Mouse (Mus musculus): ENCODE data around the gene Cpt1b. TPM values are rescaled to one million over a fixed set of nuclear protein-coding genes. Genes with fewer than 3 reads are reported as not detected.
"Not testable (repeated sequence)": the region's sequence is repeated elsewhere in the genome, so short reads cannot be mapped to it uniquely, and the experiment has no call there.

Cpt1b gene
- total RNA-seq, 2 experiments from 2014 or later = 204 to 222 TPM

- DNase-seq = no peak
Measured at GRCm38 (mm10) chr15:89432946-89433345, 7.3 kb upstream of the Cpt1b start.

DNA sequence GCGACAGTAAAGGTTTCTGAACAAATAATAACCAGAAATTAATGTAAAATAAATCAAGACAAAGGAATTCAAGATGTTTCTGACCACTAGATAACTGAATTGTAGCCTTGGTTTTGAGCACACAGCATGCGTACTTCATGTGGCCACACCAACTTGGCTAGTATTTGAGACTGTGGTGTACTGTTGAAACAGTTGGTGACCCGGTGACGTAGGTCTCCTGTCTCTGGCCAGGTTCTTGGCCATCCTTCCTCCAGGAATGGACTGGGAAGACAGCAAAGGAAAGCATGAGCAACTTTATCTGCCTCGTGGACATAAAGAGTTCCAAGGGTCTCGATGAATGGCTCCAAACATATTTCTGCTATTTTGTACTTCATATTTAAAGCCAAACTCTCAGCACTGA lies 6.1 kb upstream of the Cpt1b start:
- no peak for DNase-seq

DNA sequence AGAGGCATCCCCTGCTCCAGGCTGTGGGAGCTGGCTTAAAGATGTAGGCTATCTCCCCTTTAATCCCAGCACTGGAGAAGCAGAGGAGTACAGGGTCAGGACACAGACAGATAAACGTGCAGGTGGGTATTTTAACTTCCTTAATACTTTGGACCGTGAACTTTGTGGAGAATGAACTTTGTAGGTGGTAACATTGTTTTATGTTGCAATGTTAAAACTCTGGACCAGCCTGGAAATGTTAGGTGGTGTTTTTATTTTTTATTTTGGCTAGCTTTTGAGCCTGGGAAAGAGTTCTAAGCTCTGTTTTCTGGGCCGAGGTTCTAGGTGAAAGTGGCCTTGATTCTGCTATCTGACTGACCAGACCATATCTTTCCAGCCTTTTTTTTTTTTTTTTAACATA lies 5.6 kb upstream of the Cpt1b start:
- DNase-seq = no peak

DNA sequence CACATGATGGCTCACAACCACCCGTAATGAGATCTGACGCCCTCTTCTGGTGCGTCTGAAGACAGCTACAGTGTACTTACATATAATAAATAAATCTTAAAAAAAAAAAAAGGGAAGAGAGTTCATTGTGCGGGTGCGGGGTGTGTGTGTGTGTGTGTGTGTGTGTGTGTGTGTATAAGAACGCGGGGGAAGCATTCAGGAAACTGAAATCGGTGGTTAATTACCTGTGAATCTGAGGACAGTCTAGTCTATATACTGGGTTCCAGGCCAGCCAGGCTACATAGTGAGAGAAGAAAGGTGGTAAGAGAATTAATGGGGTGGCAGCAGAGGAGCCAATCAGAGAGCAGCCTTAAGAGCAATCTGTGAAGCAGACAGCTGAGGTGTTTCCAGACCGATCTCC lies 5.1 kb upstream of the Cpt1b start:
- DNase-seq = not testable (repeated sequence)

DNA sequence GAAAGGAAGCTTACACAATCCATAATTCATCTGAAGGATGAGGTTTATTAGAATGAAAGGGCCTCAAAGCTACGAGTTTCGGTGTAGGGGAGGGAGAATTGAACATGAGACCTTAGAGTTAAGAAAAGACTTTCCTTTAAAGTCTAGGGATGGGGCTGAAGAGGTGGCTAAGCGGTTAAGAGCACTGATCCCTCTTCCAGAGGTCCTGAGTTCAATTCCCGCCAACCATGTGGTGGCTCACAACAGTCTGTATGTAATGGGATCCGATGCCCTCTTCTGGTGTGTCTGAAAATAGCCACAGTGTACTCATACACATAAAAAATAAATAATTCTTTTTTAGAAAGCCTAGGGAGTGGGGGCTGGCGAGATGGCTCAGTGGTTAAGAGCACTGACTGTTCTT lies 4.7 kb upstream of the Cpt1b start:
- DNase-seq = no peak

DNA sequence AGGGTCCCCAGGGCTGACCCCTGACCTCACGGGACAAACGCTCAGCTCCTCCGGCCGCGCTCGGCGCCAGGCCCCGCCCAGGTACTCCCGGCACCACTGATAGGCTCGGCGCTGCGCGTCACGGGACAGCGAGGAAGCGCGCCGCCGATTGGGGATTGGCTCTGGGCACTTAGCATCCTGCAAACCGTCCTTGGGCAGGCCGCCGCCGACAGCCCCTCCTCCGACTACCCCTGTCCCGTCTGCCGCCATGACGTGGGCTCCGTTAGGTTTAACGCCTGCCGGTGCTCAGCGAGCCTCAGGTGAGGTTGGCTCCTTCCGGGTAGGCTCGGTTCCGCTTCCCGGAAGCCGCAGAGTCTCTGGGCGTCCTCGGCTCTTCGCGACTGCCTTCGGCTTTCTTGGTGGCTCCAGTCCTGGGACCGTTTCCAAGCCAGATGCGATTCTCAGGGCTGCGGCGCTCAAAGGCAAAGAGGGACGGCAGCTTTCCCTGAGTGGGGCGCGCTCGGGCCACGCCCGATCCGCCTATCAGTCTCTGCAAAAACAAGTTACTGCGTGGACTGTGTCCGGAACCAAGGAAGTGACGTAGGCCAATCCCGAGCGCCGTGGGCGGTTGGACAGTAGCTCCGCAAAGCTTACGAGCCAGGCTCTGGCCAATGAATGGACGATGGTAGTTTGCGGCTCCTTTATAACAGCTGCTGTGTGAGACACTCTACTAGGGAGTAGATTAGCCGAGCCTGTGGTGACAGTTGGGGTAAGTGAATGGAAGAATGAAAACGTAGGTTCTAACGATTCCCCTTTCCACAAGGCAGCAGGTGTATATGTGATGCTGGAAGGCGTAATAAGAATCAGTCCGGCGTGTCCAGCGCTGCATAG lies 3.9 kb upstream of the Cpt1b start, which contains the start of the genes C730034F03Rik, Gm44502 and Chkb:
Gene C730034F03Rik, plus strand, starts transcription at position 238 of the 870 bp plus-strand sequence.
Gene Gm44502, minus strand, starts transcription at position 345 of the 870 bp plus-strand sequence.
Gene Chkb, minus strand, starts transcription at position 557 of the 870 bp plus-strand sequence.
- peak; percentile 91 for DNase-seq

GRCm38 (mm10) chr15:89428821-89429351 lies 3.2 kb upstream of the Cpt1b start:
- no peak for DNase-seq

DNA sequence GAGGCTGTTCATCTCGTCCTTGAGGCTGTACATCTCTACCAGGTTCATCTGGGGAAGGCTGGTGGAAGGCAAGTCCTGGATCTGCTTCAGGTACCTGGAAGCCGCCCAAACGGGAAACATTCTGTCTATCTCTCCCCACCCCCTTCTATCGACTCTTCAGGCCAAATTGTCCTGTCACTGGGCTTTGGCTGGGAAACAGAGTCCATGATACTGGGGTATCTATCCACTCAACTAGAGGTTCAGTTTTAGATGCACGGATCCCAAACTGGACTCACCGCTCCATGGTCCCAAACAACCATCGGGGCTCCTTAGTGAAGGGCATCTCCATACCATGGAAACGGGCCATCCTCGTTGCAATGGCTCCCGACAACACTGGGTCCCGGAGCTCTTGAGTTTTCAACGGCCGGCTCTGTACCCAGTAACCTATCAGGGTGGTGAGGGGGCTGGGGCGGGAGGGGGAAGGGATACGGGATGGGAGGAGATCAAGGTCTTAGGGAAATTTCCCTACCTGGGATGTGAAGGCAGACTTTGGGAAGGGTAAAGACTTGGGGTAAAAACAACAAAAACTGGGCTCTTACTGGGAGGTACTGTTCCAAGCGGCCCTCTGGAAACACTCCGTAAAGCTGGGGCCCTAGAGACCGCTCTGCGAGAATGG lies 2.6 kb upstream of the Cpt1b start:
- no peak for DNase-seq

- DNase-seq = peak; percentile 29
Measured at GRCm38 (mm10) chr15:89426716-89427115, 1.1 kb upstream of the Cpt1b start.

- DNase-seq = no peak
Measured at GRCm38 (mm10) chr15:89424621-89425020, 1.0 kb downstream of the Cpt1b start.

DNA sequence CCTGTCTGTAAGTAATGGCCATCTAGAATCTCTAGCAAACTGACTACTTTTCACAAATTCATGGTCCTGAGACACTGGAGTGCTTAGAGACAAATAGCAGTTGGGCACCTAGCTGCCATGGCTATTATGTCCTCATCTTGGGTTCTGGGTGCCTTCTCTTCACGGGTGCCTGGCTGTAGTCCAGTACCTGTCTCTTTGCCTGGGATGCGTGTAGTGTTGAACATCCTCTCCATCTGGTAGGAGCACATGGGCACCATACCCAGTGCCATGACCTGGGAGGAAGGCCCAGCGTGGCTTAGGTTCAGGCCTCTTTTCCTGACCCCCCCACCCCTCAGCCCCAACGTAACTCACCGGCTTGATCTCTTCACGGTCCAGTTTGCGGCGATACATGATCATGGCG lies 3.7 kb downstream of the Cpt1b start:
- no peak for DNase-seq

DNA sequence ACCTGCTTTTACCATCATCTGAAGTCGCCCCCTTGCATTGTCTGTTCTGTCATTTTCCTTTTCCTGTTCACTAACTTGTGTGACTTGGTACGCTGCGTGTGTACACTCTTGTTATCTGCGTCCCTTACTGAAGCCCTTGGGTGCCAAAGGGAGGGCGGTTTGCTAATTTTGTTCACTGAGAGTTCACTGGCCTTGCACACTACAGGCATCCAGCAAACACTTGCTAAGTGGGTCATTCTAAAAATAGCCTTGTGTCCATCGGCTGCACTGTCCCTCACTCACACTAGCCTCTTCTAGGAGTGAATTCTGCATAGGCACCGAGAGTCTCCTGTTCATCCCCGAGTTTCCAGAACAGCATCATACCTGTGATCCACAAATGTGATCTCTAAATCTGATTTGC lies 10.4 kb downstream of the Cpt1b start:
- no peak for DNase-seq

GRCm38 (mm10) chr15:89410118-89410517 lies 15.5 kb downstream of the Cpt1b start, which contains the start of gene Syce3:
Syce3 (minus strand) TSS chr15:89410503.
- no peak for DNase-seq

GRCm38 (mm10) chr15:89406691-89407090 lies 19.0 kb downstream of the Cpt1b start:
- no peak for DNase-seq

DNA sequence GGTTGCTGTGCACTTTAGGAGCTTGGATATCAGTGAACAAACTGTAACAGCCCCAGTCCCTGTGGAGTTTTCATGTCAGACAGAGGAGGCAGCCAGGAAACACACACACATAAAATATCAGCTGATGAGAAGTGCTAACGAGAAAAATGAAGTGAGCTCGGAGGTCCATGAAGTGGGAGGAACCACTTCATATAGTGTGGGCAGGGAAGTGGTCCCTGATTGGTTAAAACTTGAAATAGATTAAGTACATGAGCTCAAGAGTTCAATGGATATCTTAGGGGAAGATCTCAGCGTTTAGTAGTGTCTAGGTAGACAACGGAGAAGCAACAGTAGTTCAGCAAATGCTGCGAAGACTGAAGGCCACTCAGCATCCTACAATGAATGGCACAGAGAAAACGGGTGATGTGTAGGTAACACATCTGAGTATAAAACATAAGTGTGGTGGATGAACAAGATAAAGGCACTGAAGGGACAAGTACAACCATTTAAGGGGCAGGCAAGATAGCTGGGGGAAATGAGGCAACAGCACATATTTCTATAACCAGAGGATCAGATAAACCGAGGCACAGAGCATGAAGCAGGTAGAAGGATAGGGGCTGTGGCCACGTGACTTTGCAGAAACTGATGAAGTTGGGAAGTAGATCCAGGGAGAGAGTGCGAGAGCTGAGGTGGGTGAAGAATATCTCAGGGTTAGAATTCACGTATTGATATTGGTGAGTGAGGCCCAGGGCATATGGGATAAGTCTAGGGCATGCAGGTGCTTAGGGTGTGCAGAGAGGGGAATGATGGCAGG lies 20.6 kb downstream of the Cpt1b start:
- DNase-seq = no peak

DNA sequence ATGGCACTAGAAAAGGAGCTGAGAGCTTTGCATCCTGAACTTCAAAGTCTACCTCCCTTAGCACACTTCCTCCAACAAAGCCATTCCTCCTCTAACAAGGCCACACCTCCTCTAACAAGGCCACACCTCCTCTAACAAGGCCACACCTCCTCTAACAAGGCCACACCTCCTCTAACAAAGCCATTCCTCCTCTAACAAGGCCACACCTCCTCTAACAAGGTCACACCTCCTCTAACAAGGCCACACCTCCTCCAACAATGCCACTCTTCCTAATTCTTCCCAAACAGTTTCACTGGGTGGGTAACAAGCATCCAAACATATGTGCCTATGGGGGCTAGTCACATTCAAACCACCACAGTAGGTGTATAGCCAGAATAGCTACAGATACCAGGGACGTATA lies 23.2 kb downstream of the Cpt1b start:
- no peak for DNase-seq

- DNase-seq = no peak
Measured at GRCm38 (mm10) chr15:89399716-89400115, 25.9 kb downstream of the Cpt1b start.

DNA sequence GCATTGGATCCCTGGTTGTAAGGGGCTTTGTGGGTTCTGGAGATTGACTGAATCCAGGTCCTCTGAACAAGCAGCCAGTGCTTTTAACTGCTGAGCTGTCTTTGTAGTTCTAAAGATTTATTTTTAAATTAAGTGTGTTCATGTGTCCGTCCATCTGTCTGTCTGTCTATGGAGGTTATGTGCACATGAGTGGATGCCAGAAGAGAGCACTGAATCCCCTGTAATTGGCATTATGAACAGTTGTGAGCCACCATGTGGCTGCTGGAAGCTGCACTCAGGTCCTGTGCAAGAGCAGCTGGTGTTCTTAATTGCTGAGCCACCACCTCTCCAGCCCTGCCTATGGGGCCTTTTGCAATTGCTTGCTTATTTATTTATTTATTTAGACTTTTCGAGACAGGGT lies 27.5 kb downstream of the Cpt1b start:
- no peak for DNase-seq

- no peak for DNase-seq
Measured at GRCm38 (mm10) chr15:89396883-89397282, 28.8 kb downstream of the Cpt1b start.

GRCm38 (mm10) chr15:89390081-89390480 lies 35.6 kb downstream of the Cpt1b start:
- no peak for DNase-seq

DNA sequence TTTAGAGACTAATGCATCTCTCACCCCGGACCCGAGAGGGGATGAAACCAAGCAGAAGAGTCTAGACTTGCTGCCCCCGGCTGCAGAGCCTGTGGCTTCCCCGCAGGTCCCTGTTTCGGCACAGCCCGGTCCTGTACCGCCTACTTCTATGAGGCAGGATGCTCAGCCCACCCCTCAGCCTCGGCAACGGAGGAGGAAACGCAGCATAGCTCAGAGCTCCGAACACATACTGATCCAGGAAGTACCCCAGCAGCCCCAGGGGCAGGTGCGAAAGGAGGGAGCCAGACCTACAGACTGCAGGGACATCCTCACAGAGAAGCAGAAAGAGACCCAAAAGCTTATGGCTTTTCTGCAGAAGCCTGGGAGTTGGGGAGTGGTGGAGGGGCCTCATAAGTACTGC lies 38.5 kb downstream of the Cpt1b start:
- no peak for DNase-seq

DNA sequence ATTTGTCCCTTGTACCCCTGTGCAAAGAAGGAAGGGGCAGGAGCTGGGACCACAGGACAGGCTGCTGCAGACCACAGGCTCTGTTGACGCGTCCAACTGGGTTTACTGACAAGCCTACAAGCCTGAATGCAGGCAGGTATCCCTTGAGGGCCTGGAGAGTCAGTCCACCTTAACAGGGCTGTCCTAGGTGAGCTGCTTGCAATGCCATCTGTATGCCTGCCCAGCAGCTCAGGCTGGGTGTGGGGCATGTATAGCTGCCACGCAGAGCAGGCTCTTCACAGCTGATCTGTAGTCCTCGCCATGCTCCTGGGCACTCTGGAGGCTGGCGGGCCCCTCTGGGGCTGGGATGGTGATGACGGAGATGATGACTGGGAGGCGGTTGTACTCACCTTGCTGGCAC lies 41.0 kb downstream of the Cpt1b start, which contains the start of gene Klhdc7b:
Gene Klhdc7b, plus strand, starts transcription at position 301 of the 400 bp plus-strand sequence.
- DNase-seq = no peak

All from gastrocnemius, postnatal 10 days (tissue).